Mouse (Mus musculus): ENCODE results near the gene Adamts6. TPM values are rescaled to one million over a fixed set of nuclear protein-coding genes. Genes with fewer than 3 reads are reported as not detected.

The Adamts6 gene
- 2.0 and 2.2 TPM in 2 replicates for polyA plus RNA-seq (2014; fragmentation: Nextera tagmentation; extraction: Ambion mirVana)

DNA sequence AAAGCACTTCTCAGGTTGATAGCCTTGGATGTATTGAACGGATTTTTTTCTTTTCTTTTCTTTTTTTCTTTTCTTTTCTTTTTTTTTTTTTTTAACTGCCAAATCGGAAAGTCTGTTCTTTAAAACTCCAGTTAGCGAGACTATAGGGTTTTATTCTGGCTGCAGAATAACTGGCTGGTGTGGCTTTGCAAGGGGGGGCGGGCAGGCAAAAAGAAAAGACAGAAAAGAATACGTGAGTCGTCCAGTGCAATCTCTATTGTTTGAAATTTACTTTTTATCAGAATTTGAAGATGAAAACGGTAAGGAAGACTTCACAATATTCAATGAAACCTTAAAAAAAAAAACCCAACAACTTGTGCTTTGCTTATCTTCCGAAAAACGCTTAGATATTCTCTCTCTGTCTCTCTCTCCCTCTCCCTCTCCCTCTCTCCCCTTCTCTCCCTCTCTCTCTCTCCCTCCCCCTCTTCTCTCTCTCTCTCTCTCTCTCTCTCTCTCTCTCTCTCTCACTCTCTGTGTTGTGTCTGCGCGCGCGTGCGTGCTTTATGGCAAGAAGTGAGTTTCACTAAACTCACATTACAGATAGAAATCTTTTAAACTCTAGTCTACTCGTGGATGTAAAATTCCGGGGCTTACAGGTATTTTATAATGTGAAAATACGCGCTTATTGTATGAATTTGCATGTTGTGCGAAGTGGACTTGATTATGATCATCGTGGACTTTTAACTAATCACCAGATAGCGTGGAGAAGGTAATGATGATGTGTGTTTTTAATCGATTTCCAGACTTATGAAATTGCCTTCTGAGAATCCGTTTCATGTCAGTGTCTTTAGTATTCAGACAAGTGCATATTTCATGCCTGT is at the start of gene Adamts6:
Gene Adamts6 (plus strand): TSS at position 470 of the 860 bp plus-strand sequence.
- under 1% methylated on average over 23 of the region's 23 CpGs for WGBS
- ATAC-seq (no peak), DNase-seq (ENCODE audit: low spot score) (peak; percentile 51)
- Histone ChIP-seq H3K4me2 (ENCODE audit: low read length) (peak within 1 kb of the TSS; percentile 71), H3K9ac (ENCODE audit: low read length) (peak within 1 kb of the TSS; percentile 55), H3K36me3 (ENCODE audit: control insufficient read depth, insufficient read depth, low read length) (no peaks in the 10 kb centered on the region), H3K9me3 (replicated peaks; ENCODE audit: control insufficient read depth, low read length) (no peaks in the 10 kb centered on the region), H3K27ac (ENCODE audit: low read depth, low read length) (peak within 1 kb of the TSS; percentile 70), H3K4me3 (ENCODE audit: low read depth, low read length) (peak within 1 kb of the TSS; percentile 34), H3K4me1 (ENCODE audit: control insufficient read depth, insufficient read depth, low read length) (peaks cover 13% of the 10 kb centered on the region), H3K27me3 (replicated peaks; ENCODE audit: control insufficient read depth, insufficient read depth, low read length) (no peaks in the 10 kb centered on the region)

DNA sequence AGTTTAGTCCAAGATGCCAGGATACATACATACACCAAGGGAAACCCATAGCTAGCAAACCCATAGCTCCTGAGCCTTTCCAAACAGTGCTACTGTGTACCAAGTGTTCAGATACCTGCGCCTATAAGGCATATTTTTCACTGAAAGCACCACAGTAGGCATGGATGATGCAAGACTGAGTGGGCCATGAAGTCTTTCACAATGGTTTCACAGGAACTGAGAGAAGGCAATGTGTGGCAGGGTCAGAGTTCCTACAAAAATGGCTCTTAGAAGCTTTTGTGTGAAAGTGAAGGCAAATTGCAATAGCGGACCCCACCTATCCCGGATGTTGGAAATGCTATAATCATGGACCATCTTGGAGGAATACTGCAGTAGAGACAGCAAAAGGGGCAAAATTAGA is 28.6 kb upstream of the Adamts6 start:
- Histone ChIP-seq H3K9ac (ENCODE audit: low read length) (no peak overlapping the region), H3K4me2 (ENCODE audit: low read length) (no peak overlapping the region), H3K4me1 (ENCODE audit: control insufficient read depth, insufficient read depth, low read length) (no peaks in the 10 kb centered on the region), H3K4me3 (ENCODE audit: low read depth, low read length) (no peak overlapping the region), H3K9me3 (replicated peaks; ENCODE audit: control insufficient read depth, low read length) (no peaks in the 10 kb centered on the region), H3K36me3 (ENCODE audit: control insufficient read depth, insufficient read depth, low read length) (no peaks in the 10 kb centered on the region), H3K27ac (ENCODE audit: low read depth, low read length) (no peak overlapping the region), H3K27me3 (replicated peaks; ENCODE audit: control insufficient read depth, insufficient read depth, low read length) (no peaks in the 10 kb centered on the region)
- 93% methylated on average over 3 of the region's 3 CpGs for WGBS
- ATAC-seq, result no peak
- no peak for DNase-seq (ENCODE audit: low spot score)

DNA sequence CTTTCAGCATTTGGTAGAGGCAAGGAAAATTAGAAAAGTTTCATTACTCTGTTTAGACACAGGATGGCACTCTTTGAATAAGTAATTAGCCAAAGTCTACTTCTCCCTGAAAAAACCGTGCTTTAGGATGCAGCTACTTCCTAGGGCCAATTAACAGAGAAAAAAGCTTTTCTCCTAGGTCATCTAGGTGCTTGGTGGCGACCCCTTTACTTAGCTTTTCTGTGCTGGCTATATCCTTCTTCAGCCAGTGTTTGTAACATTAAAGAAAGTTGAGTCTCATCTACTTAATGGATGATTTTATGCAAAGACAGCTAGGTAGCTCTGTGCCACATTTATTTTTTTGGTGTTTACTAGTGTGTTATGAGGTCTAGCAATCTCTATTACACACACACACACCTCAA is 2.6 kb upstream of the Adamts6 start:
- ATAC-seq (peak; percentile 8; the same call in 1 of the 2 replicates), DNase-seq (ENCODE audit: low spot score) (peak; percentile 85)
- peak overlapping the region; percentile 71; the same call in 1 of the 2 replicates for H3K4me2 ChIP-seq (ENCODE audit: low read length)

DNA sequence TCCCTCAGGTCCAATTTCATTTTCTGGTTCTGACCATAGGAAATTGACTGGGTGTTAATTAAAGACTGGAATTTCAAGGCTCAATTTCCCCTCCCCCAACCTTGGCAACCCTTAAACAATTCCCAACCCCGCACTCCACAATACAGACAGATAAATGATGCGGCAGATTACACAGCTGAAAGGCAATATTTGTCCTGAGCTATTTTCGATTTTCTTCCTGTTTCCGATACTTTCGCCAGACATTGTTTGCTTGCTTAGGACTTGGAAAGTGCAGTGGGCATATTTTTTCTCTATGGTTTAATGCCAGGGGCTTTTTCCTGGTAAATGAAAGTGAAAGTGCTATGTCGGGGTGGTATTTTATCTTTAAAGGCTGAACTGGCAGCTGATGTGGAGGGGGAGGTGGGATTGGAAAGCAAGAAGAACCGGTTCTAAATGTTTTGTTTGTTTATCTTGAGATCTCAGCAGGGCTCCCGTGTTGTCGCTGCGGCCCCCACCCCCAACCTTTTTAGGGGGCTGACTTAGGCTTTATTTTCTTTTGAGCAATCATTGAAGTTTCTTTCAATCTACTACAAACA is 1.8 kb upstream of the Adamts6 start:
- H3K27me3 ChIP-seq (replicated peaks; ENCODE audit: control insufficient read depth, insufficient read depth, low read length), result no peaks in the 10 kb centered on the region
- H3K4me2 ChIP-seq (ENCODE audit: low read length), result peak overlapping the region; percentile 71
- DNase-seq (ENCODE audit: low spot score), result peak; percentile 52
- peak overlapping the region; percentile 34 for H3K4me3 ChIP-seq (ENCODE audit: low read depth, low read length)
- peaks cover 13% of the 10 kb centered on the region for H3K4me1 ChIP-seq (ENCODE audit: control insufficient read depth, insufficient read depth, low read length)
- under 1% methylated on average over 10 of the region's 10 CpGs for WGBS
- peak overlapping the region; percentile 60 for H3K9ac ChIP-seq (ENCODE audit: low read length)
- no peaks in the 10 kb centered on the region for H3K9me3 ChIP-seq (replicated peaks; ENCODE audit: control insufficient read depth, low read length)
- no peaks in the 10 kb centered on the region for H3K36me3 ChIP-seq (ENCODE audit: control insufficient read depth, insufficient read depth, low read length)
- peak overlapping the region; percentile 70; the same call in 1 of the 2 replicates for H3K27ac ChIP-seq (ENCODE audit: low read depth, low read length)
- 0 out of 2 replicates have a peak, but pooled peaks have one; percentile 11 for ATAC-seq

More for the DNA sequence above, 2.6 kb upstream of the Adamts6 start:
- 0% methylated on average over 2 of the region's 2 CpGs for WGBS
- Histone ChIP-seq H3K4me1 (ENCODE audit: control insufficient read depth, insufficient read depth, low read length) (peaks cover 13% of the 10 kb centered on the region), H3K9ac (ENCODE audit: low read length) (no peak overlapping the region), H3K9me3 (replicated peaks; ENCODE audit: control insufficient read depth, low read length) (no peaks in the 10 kb centered on the region), H3K27me3 (replicated peaks; ENCODE audit: control insufficient read depth, insufficient read depth, low read length) (no peaks in the 10 kb centered on the region), H3K27ac (ENCODE audit: low read depth, low read length) (no peak overlapping the region), H3K36me3 (ENCODE audit: control insufficient read depth, insufficient read depth, low read length) (no peaks in the 10 kb centered on the region), H3K4me3 (ENCODE audit: low read depth, low read length) (no peak overlapping the region)

DNA sequence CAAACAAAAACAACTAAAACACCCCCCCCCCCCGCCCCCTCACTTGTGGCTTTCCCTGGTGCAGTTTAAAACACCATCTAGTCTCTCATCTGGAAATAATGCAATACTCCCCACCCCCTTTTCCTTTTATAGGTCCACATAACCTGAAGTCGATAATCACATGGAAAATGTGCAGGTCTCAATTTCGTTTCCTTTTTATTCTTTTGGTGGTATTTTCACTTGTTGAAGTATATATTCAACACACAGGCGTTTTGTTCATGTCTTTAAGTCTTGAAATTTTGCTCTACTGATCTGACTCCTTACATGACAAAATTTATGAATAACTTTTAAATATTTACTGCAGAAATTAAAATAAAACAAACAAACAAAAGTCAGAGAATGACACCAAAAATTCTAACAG is 1.3 kb upstream of the Adamts6 start:
- Histone ChIP-seq H3K27ac (ENCODE audit: low read depth, low read length) (peak overlapping the region; percentile 70; the same call in 1 of the 2 replicates), H3K4me2 (ENCODE audit: low read length) (peak overlapping the region; percentile 71), H3K27me3 (replicated peaks; ENCODE audit: control insufficient read depth, insufficient read depth, low read length) (no peaks in the 10 kb centered on the region), H3K36me3 (ENCODE audit: control insufficient read depth, insufficient read depth, low read length) (no peaks in the 10 kb centered on the region), H3K4me3 (ENCODE audit: low read depth, low read length) (peak overlapping the region; percentile 34), H3K9ac (ENCODE audit: low read length) (peak overlapping the region; percentile 60; the same call in 1 of the 2 replicates), H3K9me3 (replicated peaks; ENCODE audit: control insufficient read depth, low read length) (no peaks in the 10 kb centered on the region), H3K4me1 (ENCODE audit: control insufficient read depth, insufficient read depth, low read length) (peaks cover 13% of the 10 kb centered on the region)
- 1% methylated on average over 4 of the region's 4 CpGs for WGBS
- DNase-seq (ENCODE audit: low spot score) (peak; percentile 22), ATAC-seq (peak; percentile 35)

DNA sequence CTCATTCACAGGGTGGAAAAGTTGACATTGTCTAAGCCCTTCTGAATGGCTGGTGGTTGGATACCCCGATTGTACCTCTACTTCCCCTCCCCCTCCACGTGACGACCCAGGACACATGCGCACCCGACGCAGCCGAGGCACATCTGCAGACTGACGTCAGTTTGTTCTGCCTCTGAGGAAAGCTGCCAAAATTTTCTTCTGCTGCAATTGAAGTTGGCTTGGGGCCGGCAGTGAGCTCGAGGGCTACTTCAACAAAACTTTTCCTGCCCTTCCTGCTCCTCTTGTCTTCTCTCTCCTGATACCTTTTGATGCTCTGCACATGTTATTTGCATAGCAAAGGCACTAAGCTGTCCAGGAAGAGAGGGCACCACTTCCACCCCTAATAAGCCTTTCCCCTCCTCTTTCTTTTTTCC is 732 bp upstream of the Adamts6 start:
- ATAC-seq, result peak; percentile 96
- under 1% methylated on average over 10 of the region's 10 CpGs for WGBS
- H3K27ac ChIP-seq (ENCODE audit: low read depth, low read length), result peak overlapping the region; percentile 56; the same call in 1 of the 2 replicates

DNA sequence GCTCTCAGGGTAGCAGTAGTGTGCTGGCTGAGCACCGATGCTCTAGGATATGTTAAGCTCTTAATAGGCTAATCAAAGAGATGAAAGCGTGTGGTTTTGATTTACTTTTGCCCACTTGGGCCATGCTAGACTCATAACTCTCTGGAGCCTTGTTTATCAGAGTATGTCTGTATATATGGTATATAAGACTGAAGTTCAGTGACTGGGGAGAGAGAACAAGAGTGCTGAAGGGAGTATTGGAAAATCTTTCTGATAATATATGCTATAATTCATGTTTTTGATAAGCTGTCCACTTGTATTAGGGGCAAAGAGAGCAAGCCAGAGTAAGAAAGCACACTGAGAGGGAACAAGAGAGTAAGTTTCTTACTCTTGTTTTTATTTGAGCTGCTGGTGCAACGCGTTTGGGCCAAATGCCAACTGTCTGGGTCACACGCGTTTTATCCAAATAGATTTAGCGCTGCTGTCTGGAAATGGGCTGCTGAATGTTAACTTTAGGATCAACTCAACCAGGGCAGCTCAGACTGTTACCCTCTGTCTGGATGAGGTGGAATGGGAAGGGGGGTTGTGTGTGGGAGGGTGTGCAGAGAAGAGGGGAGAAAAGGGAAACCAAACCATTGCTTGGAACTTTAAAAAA is 708 bp downstream of the Adamts6 start:
- H3K4me2 ChIP-seq (ENCODE audit: low read length), result peak overlapping the region; percentile 71
- H3K4me3 ChIP-seq (ENCODE audit: low read depth, low read length), result peak overlapping the region; percentile 34
- H3K4me1 ChIP-seq (ENCODE audit: control insufficient read depth, insufficient read depth, low read length), result peaks cover 13% of the 10 kb centered on the region
- ATAC-seq, result peak; percentile 29; the same call in 1 of the 2 replicates
- DNase-seq (ENCODE audit: low spot score), result peak; percentile 79
- under 1% methylated on average over 7 of the region's 7 CpGs for WGBS
- peak overlapping the region; percentile 55 for H3K9ac ChIP-seq (ENCODE audit: low read length)
- no peaks in the 10 kb centered on the region for H3K27me3 ChIP-seq (replicated peaks; ENCODE audit: control insufficient read depth, insufficient read depth, low read length)
- H3K9me3 ChIP-seq (replicated peaks; ENCODE audit: control insufficient read depth, low read length), result no peaks in the 10 kb centered on the region
- no peaks in the 10 kb centered on the region for H3K36me3 ChIP-seq (ENCODE audit: control insufficient read depth, insufficient read depth, low read length)
- peak overlapping the region; percentile 70 for H3K27ac ChIP-seq (ENCODE audit: low read depth, low read length)

More for the DNA sequence above, 732 bp upstream of the Adamts6 start:
- H3K36me3 ChIP-seq (ENCODE audit: control insufficient read depth, insufficient read depth, low read length), result no peaks in the 10 kb centered on the region
- DNase-seq (ENCODE audit: low spot score), result peak; percentile 98
- H3K4me3 ChIP-seq (ENCODE audit: low read depth, low read length), result peak overlapping the region; percentile 34
- no peaks in the 10 kb centered on the region for H3K27me3 ChIP-seq (replicated peaks; ENCODE audit: control insufficient read depth, insufficient read depth, low read length)
- no peaks in the 10 kb centered on the region for H3K9me3 ChIP-seq (replicated peaks; ENCODE audit: control insufficient read depth, low read length)
- peak overlapping the region; percentile 71 for H3K4me2 ChIP-seq (ENCODE audit: low read length)
- H3K9ac ChIP-seq (ENCODE audit: low read length), result 0 out of 2 replicates have a peak overlapping the region, but pooled peaks have one; percentile 29
- H3K4me1 ChIP-seq (ENCODE audit: control insufficient read depth, insufficient read depth, low read length), result peaks cover 13% of the 10 kb centered on the region

DNA sequence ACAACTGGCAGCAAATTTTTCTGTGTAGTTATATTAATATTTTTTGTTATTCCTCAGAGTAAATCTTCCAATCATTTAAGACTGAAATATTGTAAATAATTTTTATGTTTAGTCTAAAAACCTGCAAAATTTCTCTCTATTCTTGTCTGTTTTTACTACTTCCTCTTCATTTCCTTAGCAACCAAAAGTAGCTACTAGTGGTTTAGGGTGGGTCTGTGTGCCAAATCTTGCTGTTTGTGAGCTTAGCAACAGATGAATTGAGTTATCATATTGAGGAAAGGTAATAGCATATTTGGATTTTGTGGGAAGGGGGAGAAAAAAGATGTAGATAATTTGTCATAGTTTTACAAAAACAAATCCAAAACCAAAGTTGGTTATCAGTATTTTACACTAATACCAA is 1.5 kb downstream of the Adamts6 start:
- peak overlapping the region; percentile 71 for H3K4me2 ChIP-seq (ENCODE audit: low read length)

More for the DNA sequence above, 1.5 kb downstream of the Adamts6 start:
- Histone ChIP-seq H3K4me1 (ENCODE audit: control insufficient read depth, insufficient read depth, low read length) (peaks cover 13% of the 10 kb centered on the region), H3K4me3 (ENCODE audit: low read depth, low read length) (peak overlapping the region; percentile 34; the same call in 1 of the 2 replicates), H3K27ac (ENCODE audit: low read depth, low read length) (no peak overlapping the region), H3K27me3 (replicated peaks; ENCODE audit: control insufficient read depth, insufficient read depth, low read length) (no peaks in the 10 kb centered on the region), H3K9me3 (replicated peaks; ENCODE audit: control insufficient read depth, low read length) (no peaks in the 10 kb centered on the region), H3K9ac (ENCODE audit: low read length) (no peak overlapping the region), H3K36me3 (ENCODE audit: control insufficient read depth, insufficient read depth, low read length) (no peaks in the 10 kb centered on the region)
- ATAC-seq, result no peak
- peak; percentile 12 for DNase-seq (ENCODE audit: low spot score)
